Mouse (Mus musculus): ENCODE results near the gene Sox5.

The Sox5 gene

DNA sequence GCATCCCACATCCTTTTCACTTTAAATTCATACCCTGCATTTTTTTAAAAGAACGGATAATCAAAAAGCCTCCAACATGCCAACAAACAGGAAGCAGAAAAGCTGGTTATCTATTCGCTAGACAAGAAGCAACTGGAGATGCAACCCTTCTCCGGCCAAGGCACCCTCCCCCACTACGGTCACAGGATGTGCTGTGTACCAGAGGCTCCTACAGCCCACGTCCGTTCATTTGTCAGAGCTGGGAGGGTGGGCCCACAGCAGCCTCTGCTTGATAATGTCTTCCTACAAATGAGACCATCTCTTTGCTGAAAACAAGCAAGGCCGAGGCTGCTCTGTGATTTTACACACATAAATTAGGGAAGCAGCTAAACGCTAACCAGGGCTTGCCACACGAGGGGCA lies 69.9 kb downstream of the Sox5 start:
- peak; percentile 5 for DNase-seq

GRCm38 (mm10) chr6:144710816-144711215 lies 71.0 kb downstream of the Sox5 start:
- no peak for DNase-seq

- no peak for DNase-seq
Observed at GRCm38 (mm10) chr6:144709614-144710180, 72.1 kb downstream of the Sox5 start.

- no peak for DNase-seq
Observed at GRCm38 (mm10) chr6:144708410-144708809, 73.4 kb downstream of the Sox5 start.

- DNase-seq = no peak
Observed at GRCm38 (mm10) chr6:144707976-144708375, 73.8 kb downstream of the Sox5 start.

DNA sequence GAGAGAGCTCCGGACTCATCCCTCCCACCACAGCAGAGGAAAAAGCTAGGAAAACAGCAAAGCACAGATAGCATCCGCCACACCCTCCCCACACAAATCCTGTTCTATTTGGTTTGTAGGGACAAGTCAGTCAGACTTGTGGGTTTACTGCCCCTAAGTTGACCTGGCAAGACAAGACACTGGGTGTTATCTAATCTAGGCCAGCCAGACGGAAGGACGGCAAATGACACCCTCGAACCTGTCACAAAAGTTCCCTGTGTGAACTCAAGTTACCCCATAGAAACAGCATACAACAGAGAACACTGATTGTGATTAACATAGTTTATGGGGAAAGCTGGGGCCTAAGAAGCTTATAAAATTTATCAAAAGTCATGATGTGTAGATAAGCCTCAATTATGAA lies 76.8 kb downstream of the Sox5 start:
- DNase-seq = no peak

- no peak for DNase-seq
Observed at GRCm38 (mm10) chr6:144695660-144696059, 86.1 kb downstream of the Sox5 start.

- no peak for DNase-seq
Observed at GRCm38 (mm10) chr6:144693211-144693899, 88.4 kb downstream of the Sox5 start.

DNA sequence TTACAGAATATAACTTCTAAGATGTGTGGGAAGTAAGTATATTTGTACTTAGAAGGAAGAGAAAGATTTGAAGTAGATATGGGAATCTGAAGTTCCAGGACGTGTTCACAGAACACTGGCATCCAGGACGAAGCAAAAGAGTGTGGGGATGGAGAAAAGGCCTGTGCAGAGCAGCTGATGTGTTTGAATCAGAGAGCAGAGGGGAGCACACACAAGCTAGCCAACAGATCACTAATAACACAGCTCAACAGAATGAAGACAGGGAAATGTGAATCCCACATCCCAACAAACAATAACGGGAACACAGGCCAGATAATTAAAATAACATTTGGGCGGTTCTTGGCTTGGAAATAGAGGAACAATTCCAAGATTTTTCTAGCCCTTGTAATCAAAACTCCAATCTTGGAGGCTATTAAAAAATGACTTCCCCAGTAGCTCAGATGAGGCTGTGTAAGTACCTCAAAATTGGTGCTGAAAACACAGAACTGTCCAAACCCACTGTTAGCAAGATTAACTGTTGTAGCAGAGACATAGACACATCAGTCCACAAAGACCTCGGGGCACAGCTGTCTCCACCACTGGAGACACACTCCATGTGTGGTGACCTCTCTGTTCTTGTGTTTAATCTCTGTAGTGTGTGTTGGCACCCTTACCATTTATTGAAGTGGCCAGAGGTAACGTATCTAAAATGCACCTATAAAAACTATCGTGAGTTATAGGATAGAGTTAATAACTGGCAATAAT lies 90.3 kb downstream of the Sox5 start:
- no peak for DNase-seq

- no peak for DNase-seq
Observed at GRCm38 (mm10) chr6:144689076-144689475, 92.7 kb downstream of the Sox5 start.

DNA sequence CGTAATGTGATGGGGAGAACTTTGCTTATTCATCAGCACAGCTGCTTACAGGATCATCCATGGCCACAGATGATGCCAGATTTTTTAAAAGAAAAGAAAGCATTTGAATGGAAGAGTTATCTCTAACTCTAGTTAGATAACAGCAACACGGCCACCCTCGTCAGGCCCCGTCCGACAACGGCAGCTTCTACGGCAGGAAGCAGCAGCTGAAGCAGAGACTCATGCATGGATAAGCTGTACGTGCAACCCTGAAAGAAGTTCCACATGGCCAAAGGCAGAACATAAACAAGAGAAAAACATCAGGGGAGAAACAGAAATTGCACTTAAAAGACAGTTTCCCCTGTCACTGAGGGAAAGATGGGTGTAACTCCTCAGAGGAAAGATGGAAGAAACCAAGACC lies 94.1 kb downstream of the Sox5 start:
- no peak for DNase-seq

DNA sequence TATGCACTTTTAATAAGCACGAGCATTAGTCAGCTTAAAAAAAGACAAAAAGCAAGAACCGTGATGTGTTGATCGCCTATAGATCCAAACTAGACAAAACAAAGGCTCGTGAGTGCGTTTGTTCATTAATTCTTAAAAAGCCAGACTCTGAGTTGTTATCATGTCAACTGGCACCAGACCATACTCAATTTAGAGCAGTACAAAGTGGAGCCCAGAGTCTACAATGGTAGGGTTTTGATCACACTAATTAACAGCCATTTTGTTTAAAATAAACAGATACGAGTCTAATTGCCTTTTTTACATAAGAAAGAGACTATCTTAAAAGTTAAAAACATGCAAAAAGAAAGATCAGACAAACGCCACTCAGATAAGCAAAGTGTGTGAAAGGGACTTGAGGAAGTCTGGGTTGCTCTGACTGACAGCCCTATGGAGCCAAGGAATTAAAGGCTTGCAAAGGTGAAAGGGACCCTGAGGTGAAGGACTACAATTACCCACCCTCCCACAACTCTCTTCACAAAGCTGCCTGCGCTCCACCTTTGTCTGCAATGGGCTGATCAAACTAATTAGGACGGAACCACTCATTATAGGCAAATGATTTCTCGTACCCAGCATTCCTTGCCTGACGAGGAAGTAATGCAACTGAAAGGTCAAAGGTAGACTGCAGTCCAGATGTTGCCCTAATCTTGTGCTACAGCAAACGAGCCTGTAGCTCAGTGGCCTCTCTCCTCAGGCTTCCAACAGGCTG lies 100.6 kb downstream of the Sox5 start:
- no peak for DNase-seq

DNA sequence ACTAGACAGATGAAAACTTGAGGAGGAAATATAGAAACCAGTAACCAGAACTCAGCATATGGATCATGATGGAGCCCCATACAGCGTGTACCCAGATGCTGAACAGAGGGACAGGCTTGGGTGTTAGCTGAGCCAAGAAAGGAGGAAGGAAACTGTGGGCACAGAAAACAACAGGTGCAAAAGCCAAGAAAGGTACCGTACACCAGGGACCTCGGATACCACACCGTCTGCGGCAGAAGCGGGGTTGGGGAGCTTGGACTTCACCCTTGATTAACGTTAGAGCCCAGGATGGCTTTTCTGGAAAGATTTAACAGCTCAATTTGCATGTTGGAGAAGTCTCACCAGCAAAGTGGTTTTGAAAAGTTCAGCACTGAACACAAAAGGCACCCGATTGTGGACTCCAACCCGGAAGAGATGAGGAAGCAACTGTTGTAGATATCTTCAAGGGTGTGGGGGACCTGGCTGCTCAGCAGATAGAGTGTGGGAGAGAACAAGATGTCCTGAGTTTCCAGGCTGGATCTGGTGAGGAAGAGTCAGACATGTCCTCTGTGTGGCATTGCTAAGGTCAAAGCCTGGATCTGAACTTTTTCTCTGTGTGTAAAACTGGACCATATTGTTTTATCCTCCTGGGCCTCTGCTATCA lies 104.2 kb downstream of the Sox5 start:
- DNase-seq = peak; percentile 29

DNA sequence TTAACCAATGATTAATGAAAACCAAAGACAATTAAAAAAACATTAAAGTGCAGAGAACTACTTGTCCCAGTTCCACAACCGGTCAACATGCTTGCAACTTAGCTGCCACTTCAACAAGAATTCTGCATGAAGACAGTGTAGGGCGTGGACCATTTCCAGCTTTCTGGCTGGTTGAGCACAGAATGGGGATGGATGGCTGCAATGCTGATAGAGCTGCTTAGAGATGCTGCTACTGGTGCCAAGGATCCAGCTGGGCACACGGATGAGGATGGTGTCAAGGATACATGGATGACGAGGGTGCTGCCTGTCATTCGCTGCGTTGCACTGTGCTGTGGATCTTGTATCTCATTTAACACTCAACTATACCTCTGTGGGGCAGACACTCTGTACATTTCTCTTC lies 106.7 kb downstream of the Sox5 start:
- no peak for DNase-seq

- peak; percentile 20 for DNase-seq
Observed at GRCm38 (mm10) chr6:144673906-144674305, 107.9 kb downstream of the Sox5 start.

DNA sequence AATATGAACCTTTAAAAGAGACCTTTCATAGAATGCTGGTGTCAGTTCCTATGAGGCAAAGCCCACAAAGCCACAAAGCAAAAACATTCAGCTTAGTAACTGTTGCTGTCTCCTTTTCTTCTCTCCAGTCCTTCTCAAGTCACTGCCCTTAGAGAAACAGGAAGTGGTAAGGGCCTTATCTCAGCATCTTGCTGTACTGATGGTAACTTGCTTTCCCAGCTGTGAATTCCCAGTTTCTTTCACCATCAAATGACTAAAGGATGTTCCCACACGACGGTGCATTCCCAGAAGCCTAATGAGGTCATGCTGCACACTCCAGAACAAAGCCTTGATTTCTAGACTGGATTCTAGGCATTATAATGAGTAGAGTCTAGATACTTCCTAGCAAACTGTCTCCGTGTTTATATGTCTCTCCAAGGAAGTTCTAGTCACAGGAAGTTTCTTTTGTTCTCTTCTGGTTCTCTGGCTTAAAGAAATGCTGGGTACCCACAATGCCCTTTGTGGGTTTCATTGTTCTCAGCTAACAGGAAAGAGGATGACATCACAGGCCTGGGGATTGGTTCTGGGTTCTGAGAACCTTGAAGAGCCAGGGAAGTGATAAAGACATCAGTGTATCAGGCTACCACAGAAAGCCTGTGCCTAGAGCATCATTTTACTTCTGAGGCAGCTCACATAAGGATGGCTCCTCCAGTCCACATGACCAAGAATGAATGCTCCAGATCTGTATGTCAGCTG lies 111.2 kb downstream of the Sox5 start:
- peak; percentile 35 for DNase-seq

DNA sequence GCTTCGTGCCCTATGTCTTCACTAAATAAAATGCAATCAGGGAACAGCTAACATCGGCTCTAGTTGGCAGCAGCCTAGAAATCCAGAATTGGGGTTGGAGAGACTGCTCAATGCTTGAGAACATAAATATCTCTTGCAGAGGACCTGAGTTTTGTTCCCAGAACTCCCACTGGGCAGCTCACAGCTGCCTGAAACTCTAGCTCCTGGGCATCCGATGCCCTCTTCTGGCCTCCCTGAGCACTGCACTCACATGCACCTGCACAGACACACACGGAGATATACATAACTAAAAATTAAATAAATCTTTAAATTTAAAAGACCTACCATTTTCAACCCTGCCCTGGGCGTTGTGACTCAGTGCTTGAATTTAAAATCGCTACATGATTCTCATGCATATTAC lies 115.2 kb downstream of the Sox5 start:
- no peak for DNase-seq

GRCm38 (mm10) chr6:144664765-144665164 lies 117.0 kb downstream of the Sox5 start:
- DNase-seq = peak; percentile 24

GRCm38 (mm10) chr6:144663516-144664074 lies 118.2 kb downstream of the Sox5 start:
- no peak for DNase-seq

- DNase-seq = no peak
Observed at GRCm38 (mm10) chr6:144659115-144660108, 122.4 kb downstream of the Sox5 start.

- no peak for DNase-seq
Observed at GRCm38 (mm10) chr6:144652876-144653275, 128.9 kb downstream of the Sox5 start.

Measured in thymus, postnatal 25 days (tissue).